Mouse (Mus musculus) heart, postnatal 0 days (tissue): ENCODE measurements at regions not wholly inside any gene's neighbourhood (a gene's known extent, or its start where the extent isn't known, plus 50 kb on each side); places are given as distances from the start of the nearest gene placed in this dataset.

Experiments used
- CTCF ChIP-seq: IDR thresholded peaks from 2 replicates; pipeline ENCODE4 v1.5.1; 2016; ENCODE audit warnings: antibody characterized with exemption, control low read depth, low read depth
- EP300 ChIP-seq: IDR thresholded peaks from 2 replicates; pipeline ENCODE4 v1.6.1; 2016; ENCODE audit warnings: antibody characterized with exemption, low read depth

DNA sequence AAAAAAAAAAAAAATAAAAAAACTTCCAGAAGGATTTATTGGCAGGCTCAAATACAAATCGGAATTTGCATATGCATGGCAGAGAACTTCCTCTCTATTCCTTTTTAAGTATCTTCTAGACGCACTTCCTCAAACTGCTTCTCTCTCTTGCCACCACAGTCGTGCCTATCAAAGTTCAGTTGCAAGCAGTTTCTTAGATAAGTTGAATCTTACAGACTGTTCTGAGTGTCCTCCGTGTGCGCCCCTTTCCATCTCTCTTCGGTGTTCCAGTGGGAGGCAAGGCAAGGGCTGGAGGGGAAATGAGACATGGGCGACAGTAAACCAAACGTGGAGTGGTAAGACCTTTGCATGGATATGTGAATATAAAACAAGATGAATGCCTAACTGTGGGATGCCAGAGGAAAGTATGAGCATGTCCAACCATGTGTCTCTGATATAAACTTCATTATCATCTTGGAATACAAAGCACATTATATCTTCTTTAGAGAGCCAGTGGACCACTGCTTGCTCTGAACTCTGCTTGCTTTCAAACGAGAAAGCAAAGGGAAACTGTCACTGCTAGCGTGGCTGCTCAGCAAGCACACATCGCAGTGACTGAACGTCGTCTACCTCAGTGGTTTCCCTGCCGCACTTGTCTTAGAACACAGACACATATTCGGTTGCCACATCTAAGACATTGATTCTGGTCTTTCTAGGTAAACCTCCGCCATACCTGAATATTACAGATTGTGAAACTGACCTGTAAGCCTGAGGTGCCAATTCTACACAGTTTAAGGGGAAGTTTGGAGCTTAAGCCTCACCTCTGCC is 81.5 kb upstream of the Hmcn1 start:
- TF ChIP-seq CTCF (no peak), EP300 (no peak)
